Mouse (Mus musculus): ENCODE measurements at regions not wholly inside any gene's neighbourhood (a gene's known extent, or its start where the extent isn't known, plus 50 kb on each side); places are given as distances from the start of the nearest gene placed in this dataset.

DNA sequence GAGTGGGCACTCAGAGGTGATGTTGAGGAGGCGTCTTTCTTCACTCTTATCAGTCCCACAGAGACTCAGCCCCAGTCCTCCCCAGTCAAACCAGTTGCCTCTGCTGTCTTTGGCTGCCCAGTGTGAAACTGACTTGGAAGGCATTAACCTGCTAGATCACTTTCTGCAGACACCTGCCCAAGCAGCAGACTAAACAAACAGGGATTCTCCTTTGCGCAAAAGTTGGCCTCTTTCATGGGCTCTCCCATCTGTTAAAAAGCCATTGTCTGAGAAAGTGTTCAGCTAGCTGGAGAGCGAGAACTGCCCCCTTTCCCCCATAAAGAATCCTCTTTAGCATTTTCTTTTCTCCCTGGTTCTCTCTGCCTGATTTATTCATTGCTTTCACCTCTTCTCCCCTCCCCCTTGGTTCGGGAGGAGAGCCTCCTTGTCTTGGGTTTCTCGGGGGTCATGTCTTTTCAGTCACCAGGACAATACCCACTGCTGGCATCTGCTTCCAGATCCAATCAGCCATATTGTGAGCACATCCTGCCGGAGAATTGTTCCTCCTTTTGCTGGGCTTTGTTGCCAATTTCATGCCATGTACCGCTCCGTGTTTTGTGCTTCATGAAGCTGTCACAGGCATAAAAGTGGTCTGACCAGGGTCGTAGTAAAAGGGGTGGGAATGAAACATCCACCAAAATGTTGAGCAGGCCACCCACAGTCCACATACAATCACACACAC is 143.7 kb downstream of the Nkx6-1 start:
- H3K4me3 ChIP-seq (ENCODE audit: insufficient read depth, low read depth, low read length) = no peak overlapping the region
- H3K27ac ChIP-seq (ENCODE audit: insufficient read depth, low read depth, low read length) = no peak overlapping the region
- peaks cover 3% of the 10 kb centered on the region for H3K4me1 ChIP-seq (ENCODE audit: control insufficient read depth, insufficient read depth, low read length)
- TF ChIP-seq CTCF (IDR thresholded peaks at IDR 0.05; ENCODE audit: insufficient read depth, low read depth, low read length) (no peak), POLR2A (IDR thresholded peaks at IDR 0.05; ENCODE audit: insufficient read depth, low read depth, low read length) (no peak)
- 37% methylated on average over 9 of the region's 9 CpGs for WGBS

DNA sequence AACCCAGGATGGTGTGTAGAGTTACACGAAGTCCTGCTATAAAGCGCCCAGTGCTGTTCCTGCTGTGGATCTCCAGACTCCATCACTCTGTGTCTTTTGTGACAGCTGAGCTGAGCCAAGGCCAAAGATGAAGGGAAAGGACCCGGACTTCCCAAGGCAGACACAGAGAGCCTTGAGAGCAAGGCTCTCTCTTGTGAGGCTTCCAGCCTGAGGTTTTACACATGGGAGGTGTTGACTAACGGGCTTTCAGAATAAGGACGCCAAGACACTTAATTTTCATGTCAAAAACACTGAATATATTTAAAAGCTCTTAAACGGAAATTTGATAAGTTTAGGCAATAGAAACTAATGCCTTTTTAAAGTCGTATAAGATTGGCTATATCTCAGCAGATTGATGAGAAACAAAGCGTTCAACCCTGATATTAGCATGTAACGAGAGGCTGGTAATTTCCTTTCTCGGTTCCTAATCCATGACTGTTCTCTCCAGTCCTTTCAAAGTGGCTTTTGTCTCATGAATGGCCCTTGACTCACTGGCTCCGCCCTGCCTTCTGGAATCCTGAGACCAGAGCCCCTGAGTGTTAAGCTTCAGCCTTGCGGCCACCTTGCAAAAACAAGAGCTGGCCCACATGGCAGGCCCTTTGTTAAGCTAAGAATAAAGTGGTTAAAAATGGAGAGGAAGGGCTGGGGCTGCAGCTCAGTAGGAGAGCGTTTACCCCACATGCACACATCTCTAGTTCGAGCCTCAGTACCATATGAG is 145.8 kb downstream of the Nkx6-1 start:
- Histone ChIP-seq H3K4me3 (ENCODE audit: insufficient read depth, low read depth, low read length) (no peak overlapping the region), H3K4me1 (ENCODE audit: control insufficient read depth, insufficient read depth, low read length) (peaks cover 3% of the 10 kb centered on the region), H3K27ac (ENCODE audit: insufficient read depth, low read depth, low read length) (no peak overlapping the region)
- TF ChIP-seq CTCF (IDR thresholded peaks at IDR 0.05; ENCODE audit: insufficient read depth, low read depth, low read length) (no peak), POLR2A (IDR thresholded peaks at IDR 0.05; ENCODE audit: insufficient read depth, low read depth, low read length) (no peak)
- 25% methylated on average over 14 of the region's 14 CpGs for WGBS

DNA sequence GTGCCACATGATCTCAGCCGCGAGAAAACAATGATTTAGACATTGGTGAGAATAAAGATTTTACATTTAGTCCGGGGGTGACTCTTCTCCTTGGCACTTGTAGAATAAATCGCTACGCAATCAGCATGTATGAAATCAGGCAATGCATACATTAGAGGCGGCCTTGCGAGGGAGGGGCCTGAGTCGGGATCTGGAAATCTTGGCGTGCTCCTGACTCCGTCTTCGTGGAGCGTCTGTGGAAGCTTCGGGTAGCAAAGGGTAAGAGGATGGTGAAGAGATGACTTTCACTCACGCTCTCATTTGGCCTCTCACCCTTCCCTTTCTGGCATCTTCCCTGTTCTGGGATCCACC is 167.1 kb downstream of the Nkx6-1 start:
- TF ChIP-seq POLR2A (IDR thresholded peaks at IDR 0.05; ENCODE audit: insufficient read depth, low read depth, low read length) (no peak), CTCF (IDR thresholded peaks at IDR 0.05; ENCODE audit: insufficient read depth, low read depth, low read length) (no peak)
- 86% methylated on average over 14 of the region's 14 CpGs for WGBS
- no peaks in the 10 kb centered on the region for H3K4me1 ChIP-seq (ENCODE audit: control insufficient read depth, insufficient read depth, low read length)
- no peak overlapping the region for H3K4me3 ChIP-seq (ENCODE audit: insufficient read depth, low read depth, low read length)
- no peak overlapping the region for H3K27ac ChIP-seq (ENCODE audit: insufficient read depth, low read depth, low read length)

DNA sequence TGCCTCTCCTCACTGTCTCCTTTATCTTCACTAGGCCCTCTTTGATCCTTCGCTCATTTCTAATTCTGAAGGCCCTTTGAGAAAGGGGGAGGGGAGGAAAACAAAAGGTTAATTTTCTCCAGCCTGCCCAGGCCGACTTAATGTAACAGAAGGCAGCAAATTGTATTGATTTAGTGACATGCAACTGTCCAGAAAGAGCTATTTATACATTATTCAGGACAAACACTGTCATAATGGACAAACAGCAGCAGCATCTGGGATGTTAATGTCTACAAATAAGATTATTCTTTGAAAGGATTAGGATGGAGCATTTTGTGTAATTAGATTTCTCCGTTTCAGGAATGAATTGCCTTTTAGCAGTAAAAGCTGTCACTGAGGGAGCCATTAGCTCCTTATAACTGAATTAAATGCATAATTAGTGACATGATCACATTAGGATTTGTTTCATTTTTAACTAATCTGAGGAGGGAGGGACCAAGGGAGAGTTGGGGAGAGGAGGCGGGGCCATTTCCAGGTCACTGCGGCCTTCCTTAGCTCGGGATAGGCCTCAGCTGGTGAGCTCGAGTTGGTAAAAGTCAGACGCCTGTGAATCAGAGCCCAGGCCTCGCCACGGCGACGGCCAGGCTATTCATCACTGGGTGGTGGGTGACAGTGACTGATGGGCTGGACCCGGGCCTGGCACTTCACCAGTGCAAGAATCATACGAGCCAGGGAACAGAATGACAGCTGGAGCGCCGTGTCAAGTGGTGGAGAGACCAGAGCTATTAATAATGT is 167.7 kb downstream of the Nkx6-1 start:
- 60% methylated on average over 16 of the region's 16 CpGs for WGBS
- Histone ChIP-seq H3K27ac (ENCODE audit: insufficient read depth, low read depth, low read length) (no peak overlapping the region), H3K4me3 (ENCODE audit: insufficient read depth, low read depth, low read length) (no peak overlapping the region), H3K4me1 (ENCODE audit: control insufficient read depth, insufficient read depth, low read length) (no peaks in the 10 kb centered on the region)
- TF ChIP-seq POLR2A (IDR thresholded peaks at IDR 0.05; ENCODE audit: insufficient read depth, low read depth, low read length) (no peak), CTCF (IDR thresholded peaks at IDR 0.05; ENCODE audit: insufficient read depth, low read depth, low read length) (no peak)

DNA sequence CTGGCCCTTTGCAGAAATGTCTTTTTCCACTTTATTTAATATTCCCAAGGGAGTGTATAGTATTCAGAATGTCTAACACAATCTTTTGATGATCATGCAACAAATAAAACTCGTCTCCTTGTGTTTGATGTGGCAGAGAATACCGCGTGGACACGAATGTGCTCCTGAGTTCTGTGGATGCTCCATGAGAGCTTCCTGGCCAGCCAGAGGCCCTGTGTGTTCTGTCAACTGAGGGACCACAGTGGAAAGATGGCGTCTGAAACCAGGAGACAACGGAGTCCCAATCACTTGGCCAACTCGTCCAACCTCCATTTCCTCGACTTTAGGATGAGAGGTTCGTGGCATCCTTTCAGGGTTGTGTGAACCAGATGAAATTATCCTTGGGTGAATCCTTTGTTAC is 168.6 kb downstream of the Nkx6-1 start:
- Histone ChIP-seq H3K4me3 (ENCODE audit: insufficient read depth, low read depth, low read length) (no peak overlapping the region), H3K4me1 (ENCODE audit: control insufficient read depth, insufficient read depth, low read length) (no peaks in the 10 kb centered on the region), H3K27ac (ENCODE audit: insufficient read depth, low read depth, low read length) (no peak overlapping the region)
- TF ChIP-seq CTCF (IDR thresholded peaks at IDR 0.05; ENCODE audit: insufficient read depth, low read depth, low read length) = no peak
- no peak for TF ChIP-seq POLR2A (IDR thresholded peaks at IDR 0.05; ENCODE audit: insufficient read depth, low read depth, low read length)
- WGBS = 97% methylated on average over 9 of the region's 9 CpGs

DNA sequence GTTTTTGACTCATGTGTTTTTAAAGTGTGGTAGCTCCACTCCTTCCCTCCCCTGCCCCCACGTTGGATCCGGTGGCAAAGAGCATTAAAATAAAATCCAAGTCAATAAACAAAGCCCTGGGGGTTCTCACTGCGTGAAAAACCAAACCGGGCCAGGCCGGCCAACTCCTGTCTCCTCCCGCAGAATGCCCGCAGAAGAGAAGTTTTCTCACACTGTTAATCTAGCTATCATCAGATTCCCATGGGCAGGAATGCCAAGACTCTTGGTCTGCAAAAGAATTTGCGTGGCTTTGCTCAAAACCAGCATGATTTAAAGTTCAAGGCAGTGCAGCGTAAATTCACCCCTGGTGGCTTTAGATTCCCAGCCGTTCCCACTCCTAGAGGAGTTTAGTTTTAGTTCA is 219.0 kb downstream of the Nkx6-1 start:
- Histone ChIP-seq H3K4me3 (ENCODE audit: insufficient read depth, low read depth, low read length) (no peak overlapping the region), H3K27ac (ENCODE audit: insufficient read depth, low read depth, low read length) (no peak overlapping the region), H3K4me1 (ENCODE audit: control insufficient read depth, insufficient read depth, low read length) (no peaks in the 10 kb centered on the region)
- 49% methylated on average over 10 of the region's 10 CpGs for WGBS
- TF ChIP-seq POLR2A (IDR thresholded peaks at IDR 0.05; ENCODE audit: insufficient read depth, low read depth, low read length) (no peak), CTCF (IDR thresholded peaks at IDR 0.05; ENCODE audit: insufficient read depth, low read depth, low read length) (no peak)

DNA sequence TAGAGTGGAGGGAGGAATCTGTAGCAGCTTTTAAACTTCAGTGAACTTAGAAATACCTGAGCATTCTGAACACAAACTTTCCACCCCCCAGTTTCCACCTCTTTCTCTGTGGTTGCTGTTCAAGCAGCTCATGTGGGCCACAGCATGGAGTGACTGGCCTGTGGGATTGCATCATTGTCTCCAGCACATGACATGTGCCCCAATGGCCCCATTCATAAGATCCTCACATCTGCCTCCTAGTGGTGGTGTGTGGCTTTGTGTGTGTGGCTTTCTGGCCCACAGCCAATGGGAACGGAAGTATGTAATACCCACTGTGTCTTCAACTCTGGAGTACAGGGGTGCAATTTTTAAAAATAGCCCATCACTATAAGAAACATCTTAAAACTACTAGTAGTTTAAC is 223.0 kb downstream of the Nkx6-1 start:
- H3K4me1 ChIP-seq (ENCODE audit: control insufficient read depth, insufficient read depth, low read length) = no peaks in the 10 kb centered on the region
- H3K4me3 ChIP-seq (ENCODE audit: insufficient read depth, low read depth, low read length) = no peak overlapping the region
- 56% methylated on average over 1 of the region's 1 CpGs for WGBS
- TF ChIP-seq POLR2A (IDR thresholded peaks at IDR 0.05; ENCODE audit: insufficient read depth, low read depth, low read length) = no peak
- no peak for TF ChIP-seq CTCF (IDR thresholded peaks at IDR 0.05; ENCODE audit: insufficient read depth, low read depth, low read length)
- H3K27ac ChIP-seq (ENCODE audit: insufficient read depth, low read depth, low read length) = no peak overlapping the region

DNA sequence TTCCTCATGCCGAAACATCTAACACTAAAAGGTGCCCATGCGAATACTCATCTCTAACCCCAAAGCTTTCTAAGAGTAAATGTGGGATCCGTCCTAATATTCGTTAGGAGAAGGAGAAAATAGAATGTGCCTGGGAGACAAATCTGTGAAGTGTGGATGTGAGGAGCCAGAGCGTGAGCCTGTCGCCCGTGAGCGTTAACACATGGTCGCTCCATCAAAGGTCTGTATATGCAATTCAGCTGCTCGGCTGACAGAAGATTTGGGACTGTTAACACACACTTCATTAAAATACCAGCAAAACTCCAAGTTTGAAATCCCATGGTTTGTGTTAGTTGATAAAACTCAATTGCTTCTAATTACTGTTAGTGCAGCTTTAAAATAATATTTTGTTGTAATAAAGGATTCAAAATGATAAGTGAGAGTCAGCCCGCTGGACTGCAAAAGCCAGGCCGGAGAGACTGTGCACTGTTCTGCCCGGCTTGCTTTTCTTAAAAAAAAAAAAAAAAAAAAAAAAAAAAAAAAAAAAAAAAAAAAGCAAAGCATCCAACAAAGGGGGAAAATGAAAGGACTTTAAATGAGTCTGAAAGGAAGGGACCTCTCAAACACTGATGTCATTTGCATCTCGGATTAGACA is 227.0 kb downstream of the Nkx6-1 start:
- Histone ChIP-seq H3K4me3 (ENCODE audit: insufficient read depth, low read depth, low read length) (no peak overlapping the region), H3K4me1 (ENCODE audit: control insufficient read depth, insufficient read depth, low read length) (no peaks in the 10 kb centered on the region), H3K27ac (ENCODE audit: insufficient read depth, low read depth, low read length) (no peak overlapping the region)
- 59% methylated on average over 14 of the region's 14 CpGs for WGBS
- TF ChIP-seq CTCF (IDR thresholded peaks at IDR 0.05; ENCODE audit: insufficient read depth, low read depth, low read length) (no peak), POLR2A (IDR thresholded peaks at IDR 0.05; ENCODE audit: insufficient read depth, low read depth, low read length) (no peak)

Data from olfactory bulb, adult 2 months (tissue).